Mouse (Mus musculus): ENCODE data around the gene Pam. TPM values are rescaled to one million over a fixed set of nuclear protein-coding genes. Genes with fewer than 3 reads are reported as not detected.
"Not testable (repeated sequence)": the region's sequence is repeated elsewhere in the genome, so short reads cannot be mapped to it uniquely, and the experiment has no call there.

The Pam gene
- polyA plus RNA-seq, 1 experiment = 14.7 TPM

DNA sequence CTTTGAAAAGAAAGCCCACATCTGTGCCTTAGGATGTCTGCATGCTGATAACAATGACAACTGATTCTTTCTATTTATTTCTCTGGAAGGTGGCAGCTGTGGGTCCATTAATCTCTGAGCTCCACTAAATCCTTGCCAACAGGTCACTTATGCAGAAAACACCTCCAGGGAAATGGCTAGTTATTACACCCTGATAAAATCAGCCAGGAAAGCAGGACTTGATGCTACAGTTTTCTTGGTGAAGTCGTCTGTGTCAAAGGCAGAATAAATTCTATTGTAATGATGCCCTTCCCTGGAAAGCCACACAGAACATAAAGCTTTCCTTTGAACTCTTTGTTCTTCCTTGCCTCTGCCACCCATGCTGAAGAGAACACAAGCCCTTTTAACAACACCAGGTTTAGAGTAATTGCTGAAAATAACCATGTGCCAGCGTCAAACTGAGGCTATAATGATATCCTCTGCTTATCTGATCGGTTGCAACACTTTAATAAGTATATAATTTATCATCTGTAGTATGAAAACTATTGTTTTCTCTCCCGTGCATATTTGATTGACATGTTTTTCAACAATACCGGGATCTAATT lies 47.1 kb downstream of the Pam start:
- 57% methylated on average over 5 of the region's 5 CpGs for WGBS
- DNase-seq (ENCODE audit: low read depth, low spot score) = no peak

DNA sequence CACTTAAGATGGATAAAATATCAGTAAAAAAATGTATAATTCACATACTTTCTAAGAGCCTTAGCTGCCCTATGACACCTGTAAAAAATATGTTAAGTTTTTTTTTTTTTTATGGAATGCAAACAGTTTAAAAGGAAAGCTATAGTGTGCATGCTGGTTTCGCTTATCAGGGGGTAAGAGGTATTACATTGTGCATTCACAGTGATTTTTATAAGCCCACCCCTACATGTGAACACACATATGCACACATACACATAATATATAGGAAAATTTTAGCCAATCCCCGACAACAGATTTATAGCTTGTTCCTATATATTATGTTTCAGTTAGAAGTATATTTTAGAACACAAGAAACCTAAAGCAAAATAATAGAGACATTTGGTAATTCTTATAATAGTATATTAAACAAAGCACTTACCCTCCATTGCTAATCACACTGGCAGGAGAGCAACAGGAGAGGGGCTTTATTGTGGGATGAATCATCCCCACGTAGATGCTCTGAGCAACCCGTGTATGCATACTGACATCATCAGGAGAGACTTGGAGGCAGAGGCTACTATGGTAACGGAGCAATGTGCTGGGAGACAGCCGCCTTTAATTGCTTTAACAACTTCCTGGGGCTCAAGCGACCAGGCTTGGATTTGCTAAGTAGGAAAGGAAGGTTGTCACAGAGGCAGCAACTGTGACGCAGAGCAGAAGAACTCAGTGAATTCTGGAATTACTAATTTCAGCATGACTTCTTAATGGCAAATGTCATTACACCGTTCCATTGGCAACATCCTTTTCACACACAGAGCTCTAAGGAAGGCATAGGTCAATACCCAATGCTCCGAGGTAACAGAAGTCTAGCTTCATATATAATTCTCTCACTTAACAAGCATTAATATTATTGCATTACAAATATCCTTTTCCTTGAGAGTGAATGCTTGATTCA lies 47.9 kb downstream of the Pam start:
- WGBS = 25% methylated on average over 10 of the region's 10 CpGs

DNA sequence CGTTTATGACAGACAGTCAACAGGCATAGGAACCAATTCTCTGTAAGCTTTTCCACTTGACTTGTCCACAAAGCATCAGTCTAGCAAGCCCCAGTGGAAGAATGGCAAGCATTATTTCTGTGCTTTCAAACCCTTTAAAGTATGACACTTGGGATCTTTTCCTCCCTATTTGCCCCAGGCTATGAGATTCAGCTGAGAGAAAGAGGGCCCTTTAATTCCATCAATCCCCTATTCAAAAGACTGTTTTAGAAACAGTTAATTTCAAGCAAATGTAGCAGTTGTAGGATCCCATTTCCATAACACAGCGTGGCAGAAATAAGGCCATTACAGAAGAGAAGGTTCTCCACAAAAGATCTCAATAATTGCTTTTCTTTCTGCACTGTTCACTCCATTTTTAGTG lies 53.0 kb downstream of the Pam start:
- DNase-seq (ENCODE audit: low read depth, low spot score) = no peak

More for the DNA sequence above, 47.9 kb downstream of the Pam start:
- DNase-seq (ENCODE audit: low read depth, low spot score) = no peak

DNA sequence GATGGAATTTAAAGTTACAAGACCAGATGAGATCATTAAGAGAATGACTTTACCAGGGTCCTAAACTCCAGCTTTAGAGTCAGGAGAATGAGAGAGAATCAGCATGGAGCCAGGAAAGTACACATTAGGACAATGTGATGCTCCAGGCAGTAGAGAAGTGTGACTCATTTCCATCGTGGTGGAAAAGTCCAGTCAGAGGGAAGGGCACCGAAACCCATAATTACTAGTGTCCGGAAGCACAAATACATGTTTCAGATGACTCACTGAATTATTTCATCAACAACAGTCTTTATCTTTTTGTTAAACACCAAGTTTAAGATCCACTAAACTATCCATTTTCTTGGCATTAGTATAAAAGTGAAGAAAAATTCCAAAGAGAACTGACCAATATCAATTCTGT lies 57.2 kb downstream of the Pam start:
- DNase-seq (ENCODE audit: low read depth, low spot score) = no peak
- 50% methylated on average over 3 of the region's 3 CpGs for WGBS

More for the DNA sequence above, 53.0 kb downstream of the Pam start:
- WGBS = 92% methylated on average over 2 of the region's 2 CpGs

DNA sequence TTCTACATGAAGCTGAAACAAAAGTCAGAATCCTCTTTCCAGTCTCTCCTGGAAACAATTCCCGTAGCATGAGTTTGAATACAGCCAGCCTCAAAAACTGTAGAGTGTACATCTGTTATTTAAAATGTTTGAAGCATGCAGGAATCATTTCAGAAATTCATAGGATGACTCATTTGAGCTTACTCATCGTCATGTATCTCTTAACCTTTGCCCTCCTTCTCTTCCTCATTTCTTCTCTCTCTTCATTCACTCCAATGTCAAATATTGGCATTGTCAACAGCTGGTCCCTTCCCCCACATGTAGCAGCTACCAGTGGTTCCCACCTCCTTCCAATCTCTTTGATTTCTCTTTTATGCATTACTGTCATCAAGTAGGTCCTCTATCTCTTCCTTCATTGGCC lies 59.7 kb downstream of the Pam start:
- WGBS = 60% methylated on average over 2 of the region's 2 CpGs
- no peak for DNase-seq (ENCODE audit: low read depth, low spot score)

DNA sequence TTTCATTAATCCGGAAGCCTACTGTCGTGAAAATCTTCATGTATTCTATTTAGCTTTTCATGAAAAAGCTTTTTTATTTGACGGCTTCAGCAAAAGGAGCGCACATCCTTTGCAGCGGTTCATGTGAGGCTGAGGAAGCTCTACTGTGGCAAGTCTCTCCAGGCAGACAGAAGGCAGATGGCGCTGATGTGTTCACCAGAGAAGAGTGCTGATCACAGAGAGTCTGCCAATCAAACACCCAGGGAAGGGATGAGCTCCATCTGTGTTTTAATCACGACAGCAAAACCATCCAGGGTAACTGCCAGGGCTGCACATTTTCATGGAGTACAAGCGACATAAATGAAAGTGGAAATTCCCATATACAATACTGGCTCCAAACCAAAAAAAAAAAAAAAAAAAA lies 63.6 kb downstream of the Pam start:
- DNase-seq (ENCODE audit: low read depth, low spot score) = no peak
- 90% methylated on average over 8 of the region's 8 CpGs for WGBS

DNA sequence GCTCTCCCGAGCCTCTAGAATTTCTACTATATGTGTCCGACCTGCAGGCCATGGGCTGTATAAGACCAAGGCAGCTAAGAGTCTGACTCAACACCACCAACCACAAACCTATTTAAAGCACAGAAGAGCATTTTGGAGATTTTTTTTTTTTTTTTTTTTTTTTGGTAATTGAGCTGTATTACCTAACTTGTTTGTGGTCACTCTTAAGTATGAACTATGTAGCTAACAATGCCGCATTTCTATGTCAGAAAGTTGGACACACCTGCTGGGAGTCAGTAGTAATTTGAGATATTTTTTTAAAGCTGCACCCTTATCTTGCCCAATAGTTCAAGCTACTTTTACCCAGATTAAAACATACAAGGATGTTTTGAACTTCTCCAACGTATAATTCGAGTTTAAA lies 66.4 kb downstream of the Pam start:
- 77% methylated on average over 5 of the region's 5 CpGs for WGBS
- DNase-seq (ENCODE audit: low read depth, low spot score) = no peak

DNA sequence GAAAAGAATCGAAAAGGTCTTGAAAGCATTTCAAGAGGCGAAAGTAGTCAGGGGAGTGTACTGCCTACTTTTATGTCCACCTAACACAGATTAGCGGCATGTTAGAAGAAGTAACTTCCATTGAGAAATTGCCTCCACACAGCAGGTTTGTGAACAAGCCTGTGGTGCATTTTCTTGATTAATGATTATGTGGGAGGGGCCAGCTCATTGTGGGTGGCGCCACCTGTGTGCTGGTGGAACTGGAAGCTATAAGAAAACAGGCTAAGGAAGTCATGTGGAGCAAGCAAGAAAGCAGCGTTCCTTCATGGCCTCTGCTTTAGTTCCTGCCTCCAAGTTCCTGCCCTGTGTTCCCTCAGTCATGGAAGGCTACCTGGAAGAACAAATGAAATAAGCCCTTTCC lies 67.0 kb downstream of the Pam start:
- no peak for DNase-seq (ENCODE audit: low read depth, low spot score)
- WGBS = 94% methylated on average over 5 of the region's 5 CpGs

DNA sequence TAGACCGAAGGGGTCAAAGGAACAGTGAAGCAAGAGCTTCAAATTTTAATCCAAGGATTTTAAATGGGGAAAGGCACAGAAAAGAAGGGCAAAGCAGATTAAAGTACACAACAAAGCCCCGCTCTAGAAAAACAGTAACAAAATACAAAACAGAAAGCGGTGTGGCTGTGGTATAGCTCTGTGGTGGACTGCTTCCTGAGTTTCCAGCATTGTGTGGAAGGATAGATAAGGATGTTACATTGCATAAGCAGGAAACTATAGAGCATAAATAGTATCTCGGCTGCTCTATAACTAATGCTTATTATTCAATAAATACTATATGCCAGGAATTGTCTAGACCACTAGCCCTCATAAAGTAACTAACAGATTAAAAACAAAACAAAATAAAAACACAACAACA lies 67.5 kb downstream of the Pam start:
- 90% methylated on average over 4 of the region's 4 CpGs for WGBS
- no peak for DNase-seq (ENCODE audit: low read depth, low spot score)

DNA sequence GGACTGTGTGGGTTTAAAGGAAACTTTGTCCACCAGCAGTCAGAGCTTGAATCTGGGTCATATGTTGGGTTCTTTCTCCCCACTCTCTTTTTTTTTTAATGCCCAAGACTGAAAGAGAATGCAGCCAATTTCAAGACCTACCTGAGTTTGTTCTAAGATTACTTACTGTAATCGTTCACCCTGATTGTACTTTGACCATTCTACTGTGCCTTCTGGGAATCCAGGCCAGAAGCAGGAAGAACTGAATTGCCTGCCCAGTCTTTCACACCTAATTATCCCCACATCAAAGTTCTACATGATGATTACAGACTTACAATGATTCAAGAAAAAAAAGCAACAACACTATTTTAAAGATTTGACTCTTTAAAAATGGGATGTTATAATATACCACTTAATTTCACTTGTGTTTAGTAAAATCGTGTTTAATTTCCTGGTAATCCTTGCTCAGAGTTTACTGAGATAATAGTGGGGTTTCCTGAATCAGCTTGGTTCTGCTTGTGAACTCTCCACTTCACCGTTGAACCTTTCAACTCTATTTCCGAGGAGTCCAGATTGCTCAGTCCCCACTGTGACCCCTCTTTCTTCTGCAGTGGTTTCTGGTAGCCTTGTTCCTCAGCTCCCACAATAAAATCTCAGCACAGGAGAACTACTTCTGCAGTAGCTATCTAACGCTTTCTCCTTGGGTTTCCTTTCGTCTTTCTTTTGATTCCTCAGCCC lies 69.4 kb downstream of the Pam start:
- DNase-seq (ENCODE audit: low read depth, low spot score) = no peak
- WGBS = 38% methylated on average over 6 of the region's 6 CpGs

DNA sequence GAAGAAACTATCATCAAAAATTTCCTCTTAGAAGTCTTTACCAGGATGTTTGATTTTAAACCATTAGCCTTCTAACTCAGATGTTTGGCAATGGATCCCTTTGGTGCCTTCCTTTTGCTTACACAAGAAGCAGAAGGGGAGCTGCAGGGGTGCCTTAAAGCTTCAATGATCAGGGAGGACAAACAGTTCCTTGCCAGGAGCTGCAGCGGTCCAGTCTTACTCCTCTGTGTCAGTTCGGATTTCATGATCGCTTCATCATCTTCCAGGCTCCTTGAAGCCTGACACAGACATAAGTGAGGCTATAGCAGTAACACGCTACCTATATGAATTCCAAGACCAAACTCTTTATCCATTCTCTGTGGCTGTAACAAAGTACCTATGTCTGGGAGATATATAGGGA lies 71.6 kb downstream of the Pam start:
- 96% methylated on average over 4 of the region's 4 CpGs for WGBS
- DNase-seq (ENCODE audit: low read depth, low spot score) = no peak

DNA sequence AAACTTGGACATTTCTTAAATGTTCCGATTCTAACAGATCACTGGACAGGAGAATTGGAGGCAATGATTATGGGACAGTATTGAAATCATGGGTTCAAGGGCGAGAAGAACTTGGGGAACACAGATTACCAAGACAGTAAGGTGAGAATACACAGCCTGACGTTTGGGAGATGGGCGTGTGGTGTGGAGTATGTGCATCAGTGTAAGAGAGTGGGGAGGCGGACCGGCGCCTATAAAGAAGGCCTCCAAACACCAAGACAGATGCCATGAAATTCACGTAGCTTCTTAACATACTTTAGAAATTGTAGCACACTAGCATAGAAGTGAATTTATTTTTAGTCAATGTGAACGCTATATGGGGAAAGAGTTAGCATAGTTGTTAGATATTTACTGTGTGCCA lies 76.5 kb downstream of the Pam start:
- no peak for DNase-seq (ENCODE audit: low read depth, low spot score)
- 91% methylated on average over 9 of the region's 9 CpGs for WGBS

DNA sequence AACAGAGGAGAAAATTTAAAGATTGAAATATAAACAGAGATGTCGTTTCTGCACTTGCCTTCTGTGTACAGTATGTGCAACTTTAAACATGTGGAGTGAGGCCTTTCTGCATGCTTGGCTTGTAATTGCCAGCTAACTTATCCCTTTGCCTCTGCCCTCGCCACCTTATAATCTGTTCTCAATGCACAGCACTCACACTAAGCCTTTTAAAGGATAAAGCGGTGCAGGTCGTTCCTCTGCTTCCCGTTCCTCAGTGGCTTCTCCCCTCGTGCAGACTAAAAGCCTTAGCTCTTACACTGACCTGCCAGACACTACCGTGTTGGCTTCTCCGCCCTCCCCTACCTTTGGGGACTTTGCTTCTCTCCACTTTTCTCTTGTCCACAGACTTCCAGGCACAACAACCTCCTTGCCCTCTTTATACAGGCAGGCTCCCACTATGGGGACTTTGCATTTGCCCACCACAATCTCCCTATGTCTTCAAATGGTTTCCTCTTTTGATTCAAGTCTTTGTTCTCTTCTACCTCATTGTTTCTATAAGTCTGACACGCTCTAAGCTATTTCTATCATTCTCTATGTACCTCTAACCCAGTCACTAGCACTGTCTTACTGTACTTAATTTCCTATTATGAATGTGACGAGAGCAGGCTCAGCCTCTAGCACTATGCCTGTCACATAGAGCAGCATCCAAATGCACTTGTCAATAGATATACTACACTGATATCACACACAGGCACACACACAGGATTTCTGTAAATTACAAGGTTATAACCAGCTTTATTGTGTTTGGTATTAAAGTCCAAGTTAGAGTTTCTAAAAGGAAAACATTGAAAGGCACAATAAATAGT lies 79.2 kb downstream of the Pam start:
- WGBS = 42% methylated on average over 10 of the region's 10 CpGs
- DNase-seq (ENCODE audit: low read depth, low spot score) = no peak

DNA sequence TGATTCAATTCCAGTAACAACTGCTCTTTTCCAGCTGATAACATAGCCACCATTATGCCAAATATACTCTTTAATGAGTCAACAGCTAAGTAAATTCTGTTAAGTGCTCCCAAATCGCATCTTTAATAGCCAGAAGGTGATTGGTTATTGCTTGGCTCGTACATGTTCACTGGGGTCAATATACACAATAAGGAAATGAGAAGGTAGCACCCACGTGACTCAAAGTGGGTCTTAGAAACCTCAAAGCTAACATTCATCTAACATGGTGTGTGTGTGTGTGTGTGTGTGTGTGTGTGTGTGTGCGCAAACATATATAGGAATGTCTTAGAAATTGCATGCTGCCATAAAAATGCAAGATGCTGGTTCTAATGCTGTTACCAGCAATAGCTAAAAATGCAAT lies 79.9 kb downstream of the Pam start:
- 44% methylated on average over 4 of the region's 4 CpGs for WGBS
- no peak for DNase-seq (ENCODE audit: low read depth, low spot score)

DNA sequence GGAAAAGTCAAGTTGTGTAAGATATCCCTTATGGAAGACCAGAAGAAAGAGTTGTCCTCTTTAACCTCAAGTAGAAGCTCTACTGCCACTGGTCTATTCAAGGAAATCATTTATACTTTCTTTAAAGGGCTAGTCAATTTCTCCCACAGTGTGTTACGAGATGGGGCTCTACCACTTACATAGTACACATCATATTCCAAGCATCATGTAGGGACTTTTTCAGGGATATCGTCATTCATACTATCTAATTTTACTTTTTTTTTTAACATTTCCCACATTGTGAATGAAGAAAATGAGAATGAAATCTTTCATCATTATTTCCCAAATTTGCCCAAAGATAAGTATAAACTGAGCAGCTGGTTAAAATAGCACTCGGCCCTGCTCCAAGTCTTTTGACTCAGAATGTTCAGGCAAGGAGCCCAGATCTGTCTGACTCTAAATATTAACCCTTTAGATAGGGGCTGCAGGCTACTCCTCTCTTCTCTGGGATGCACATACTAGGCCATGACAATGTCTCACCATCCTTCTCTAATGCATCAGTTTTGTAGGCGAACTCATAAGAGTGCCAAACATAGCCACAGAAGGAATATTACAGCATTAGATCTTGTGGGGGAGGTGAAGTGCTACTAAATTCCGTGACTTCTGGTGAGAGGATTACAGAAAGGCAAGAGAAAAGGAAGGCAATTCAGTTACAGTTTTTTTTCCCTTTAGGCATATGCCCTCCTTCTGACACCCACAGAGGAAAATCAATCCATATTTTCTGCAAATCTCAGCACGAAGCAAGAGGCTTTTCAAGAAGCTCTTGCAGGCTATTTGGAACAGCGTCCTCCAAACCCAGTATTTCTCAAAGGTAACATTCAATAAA lies 92.7 kb downstream of the Pam start:
- no peak for DNase-seq (ENCODE audit: low read depth, low spot score)

DNA sequence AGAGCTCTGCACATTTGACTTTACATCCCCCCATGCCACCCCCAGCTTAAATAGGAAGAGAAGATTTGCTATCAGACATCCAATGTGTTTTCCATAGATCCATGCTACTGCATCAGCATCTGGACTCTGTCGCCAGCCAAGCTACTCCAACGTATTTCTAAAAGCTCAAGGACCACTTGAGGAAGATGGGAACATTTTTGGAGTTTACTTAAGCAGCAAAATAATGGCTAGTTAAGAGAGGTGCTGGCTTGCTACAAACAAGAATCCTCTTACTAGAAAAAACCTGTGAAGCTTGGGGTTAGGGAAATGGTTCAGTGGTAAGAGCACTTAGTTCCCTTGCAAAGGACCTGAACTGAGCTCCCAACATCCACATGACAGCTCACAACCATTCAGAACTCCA lies 96.0 kb downstream of the Pam start:
- DNase-seq (ENCODE audit: low read depth, low spot score) = no peak
- WGBS = 82% methylated on average over 2 of the region's 2 CpGs

More for the DNA sequence above, 92.7 kb downstream of the Pam start:
- WGBS = 66% methylated on average over 7 of the region's 7 CpGs

DNA sequence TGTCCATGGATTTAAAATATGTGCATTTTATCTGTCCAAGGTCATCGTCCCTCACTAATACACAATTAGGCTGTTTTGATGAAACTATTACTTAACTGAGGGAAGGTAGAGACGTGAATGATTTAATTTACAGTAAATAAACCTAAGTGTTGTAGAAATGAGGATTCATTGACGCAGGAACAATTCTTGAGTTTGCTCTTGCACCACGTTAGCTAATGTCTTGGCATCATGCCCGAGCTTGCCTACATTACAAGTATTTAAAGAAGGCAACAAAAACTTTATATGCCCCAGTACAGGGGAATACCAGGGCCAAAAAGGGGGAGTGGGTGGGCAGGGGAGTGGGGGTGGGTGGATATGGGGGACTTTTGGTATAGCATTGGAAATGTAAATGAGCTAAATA lies 96.5 kb downstream of the Pam start:
- DNase-seq (ENCODE audit: low read depth, low spot score) = not testable (repeated sequence)
- WGBS = 21% methylated on average over 5 of the region's 5 CpGs

DNA sequence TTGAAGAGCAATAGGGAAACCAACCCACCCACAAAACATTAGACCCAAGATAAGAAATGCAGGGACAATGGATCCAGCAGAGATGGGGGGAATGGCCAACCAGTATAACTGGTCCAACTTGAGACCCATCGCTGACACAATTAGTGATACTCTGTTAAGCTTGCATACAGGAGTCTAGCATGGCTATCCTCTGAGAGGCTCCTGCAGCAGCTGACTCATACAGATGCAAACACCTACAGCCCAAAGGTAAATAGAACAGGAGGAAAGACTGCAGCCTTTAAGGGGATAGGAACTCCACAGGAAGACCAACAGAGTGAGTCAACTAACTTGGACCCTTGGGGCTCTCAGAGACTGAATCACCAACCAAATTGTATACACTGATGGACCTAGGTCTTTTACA lies 98.4 kb downstream of the Pam start:
- no peak for DNase-seq (ENCODE audit: low read depth, low spot score)
- WGBS = 39% methylated on average over 1 of the region's 1 CpGs

DNA sequence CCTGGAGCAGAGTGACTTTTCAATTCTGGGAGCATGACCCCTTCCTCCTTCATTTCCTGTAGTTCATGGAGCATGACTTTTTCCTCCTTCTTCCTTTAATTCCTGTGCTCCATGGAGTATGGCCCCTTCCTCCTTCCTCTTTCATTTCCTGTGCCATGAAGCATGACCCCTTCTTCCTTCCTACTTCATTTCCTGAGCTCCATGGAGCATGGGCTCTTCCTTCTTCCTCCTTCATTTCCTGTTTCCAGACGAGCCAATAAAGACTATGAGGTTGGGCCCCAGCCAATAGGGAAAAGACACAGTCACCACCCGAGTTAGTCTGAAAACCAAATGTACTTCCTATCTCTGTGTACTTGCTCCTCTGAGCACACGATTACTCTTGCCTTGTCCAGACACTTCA lies 103.5 kb downstream of the Pam start:
- 46% methylated on average over 3 of the region's 3 CpGs for WGBS
- DNase-seq (ENCODE audit: low read depth, low spot score) = no peak
